Mouse (Mus musculus): ENCODE results near the gene Prelid3b.
A peak's percentile ranks its signal among the peaks of the same experiment; 100 is the strongest.

Gene Prelid3b

GRCm38 (mm10) chr2:174463370-174463769, 9.5 kb downstream of the Prelid3b start:
- no peak for DNase-seq (ENCODE audit: low read depth, low spot score)

- no peak for DNase-seq (ENCODE audit: low read depth, low spot score)
Observed at GRCm38 (mm10) chr2:174459365-174459764, 13.5 kb downstream of the Prelid3b start.

- DNase-seq (ENCODE audit: low read depth, low spot score), result peak; percentile 43
Observed at GRCm38 (mm10) chr2:174453681-174454080, 19.2 kb downstream of the Prelid3b start.

DNA sequence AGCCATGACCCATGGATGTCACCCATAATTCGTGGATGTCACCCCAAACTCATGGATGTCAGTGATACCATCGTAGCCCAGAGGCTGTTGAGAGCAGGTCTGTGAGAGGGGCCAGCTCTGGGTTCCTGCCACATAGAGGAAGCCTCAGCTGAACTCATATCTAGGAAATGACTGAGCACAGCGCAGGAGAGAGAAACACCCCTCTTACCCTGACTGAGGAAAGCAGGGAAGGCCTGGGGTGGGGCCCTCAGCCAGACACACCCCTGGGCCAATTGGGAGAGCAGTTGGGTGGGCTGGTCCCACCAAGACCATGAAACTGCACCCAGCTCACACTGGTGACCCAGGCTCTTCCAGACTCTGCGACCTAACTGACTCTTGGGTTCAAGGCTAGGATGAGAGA, 22.5 kb downstream of the Prelid3b start, which contains the start of gene Tubb1:
Tubb1 (plus strand) TSS at position 343 of the 400 bp plus-strand sequence.
- DNase-seq (ENCODE audit: low read depth, low spot score), result no peak

- no peak for DNase-seq (ENCODE audit: low read depth, low spot score)
Observed at GRCm38 (mm10) chr2:174448405-174448804, 24.5 kb downstream of the Prelid3b start.

GRCm38 (mm10) chr2:174446905-174447304, 26.0 kb downstream of the Prelid3b start:
- DNase-seq (ENCODE audit: low read depth, low spot score), result no peak

- DNase-seq (ENCODE audit: low read depth, low spot score), result no peak
Observed at GRCm38 (mm10) chr2:174446492-174446891, 26.4 kb downstream of the Prelid3b start.

- DNase-seq (ENCODE audit: low read depth, low spot score), result no peak
Observed at GRCm38 (mm10) chr2:174445018-174445417, 27.9 kb downstream of the Prelid3b start.

DNA sequence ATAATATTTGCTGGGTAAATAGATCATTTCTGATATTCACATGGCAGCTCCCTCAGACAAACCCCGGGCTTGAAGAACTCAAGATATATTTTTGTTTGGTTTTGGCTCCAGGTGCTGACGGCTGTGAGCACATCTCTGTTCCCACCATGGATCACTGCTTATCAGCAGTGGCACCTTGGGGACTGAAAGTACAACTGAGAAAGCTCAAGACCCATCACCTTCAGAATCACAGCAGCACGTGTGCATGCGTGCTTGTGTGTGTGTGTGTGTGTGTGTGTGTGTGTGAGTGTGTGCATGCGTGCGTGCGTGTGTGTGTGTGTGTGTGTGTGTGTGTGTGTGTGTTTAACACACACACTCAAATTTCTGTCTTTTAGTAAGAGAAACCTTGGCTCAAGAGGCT, 28.5 kb downstream of the Prelid3b start:
- DNase-seq (ENCODE audit: low read depth, low spot score), result no peak

DNA sequence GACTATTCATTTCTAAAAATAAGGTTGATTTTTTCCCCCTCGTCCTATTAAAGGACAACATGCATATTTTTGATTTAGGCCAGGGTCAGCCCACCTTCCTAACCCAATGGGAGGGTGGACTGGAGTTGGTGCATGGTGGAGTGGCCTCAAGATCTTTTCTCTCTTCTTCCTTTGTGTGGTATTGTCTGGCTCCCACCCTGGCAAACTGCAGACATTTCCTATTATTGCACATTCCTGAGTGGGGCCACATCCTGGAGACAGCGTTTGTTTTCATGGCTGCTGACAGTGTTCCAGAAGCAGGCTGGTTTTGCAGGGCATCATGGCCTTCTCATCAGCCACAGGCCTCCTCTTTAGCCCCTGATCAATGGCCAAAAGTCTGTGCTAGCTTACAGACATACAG, 29.8 kb downstream of the Prelid3b start:
- DNase-seq (ENCODE audit: low read depth, low spot score), result no peak

DNA sequence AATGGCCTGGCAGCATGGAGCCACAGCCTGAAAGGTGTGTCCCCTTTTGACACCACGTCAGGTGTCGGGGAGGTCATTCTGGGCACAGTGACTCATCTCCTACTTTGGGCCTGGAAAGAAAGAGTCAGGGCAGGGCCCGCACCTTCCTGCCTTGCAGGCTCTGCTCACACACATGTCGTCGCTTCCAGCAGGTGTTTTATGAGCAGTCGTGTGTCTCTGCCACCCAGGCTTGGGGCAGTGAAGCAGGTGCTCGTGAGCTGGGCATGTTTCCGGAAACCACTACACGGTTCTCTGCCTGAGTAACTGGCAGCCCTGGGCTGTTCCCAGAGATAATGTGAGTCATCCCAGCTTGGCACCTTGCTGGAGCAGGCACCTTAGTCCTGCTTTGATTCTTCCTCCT, 30.4 kb downstream of the Prelid3b start:
- no peak for DNase-seq (ENCODE audit: low read depth, low spot score)

DNA sequence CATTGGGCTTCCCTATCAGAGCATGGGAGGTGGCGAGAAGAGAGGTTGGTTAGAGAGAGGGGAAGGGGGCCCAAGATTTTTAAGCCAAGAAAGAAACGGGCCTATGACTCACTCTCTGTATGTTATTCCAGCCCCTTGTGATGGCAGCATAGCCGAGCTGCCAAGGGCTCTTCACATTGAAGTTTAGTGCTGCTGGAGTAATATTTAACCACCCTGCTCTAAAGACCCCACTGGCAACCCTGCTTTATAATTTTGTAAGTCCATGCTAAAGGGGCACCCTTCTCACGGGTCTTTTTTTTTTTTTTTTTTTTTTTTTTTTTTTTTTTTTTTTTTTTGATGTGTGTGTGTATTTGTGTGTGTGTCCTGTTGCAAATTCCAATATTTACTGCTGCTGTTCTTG, 31.0 kb downstream of the Prelid3b start:
- DNase-seq (ENCODE audit: low read depth, low spot score), result no peak

- DNase-seq (ENCODE audit: low read depth, low spot score), result no peak
Observed at GRCm38 (mm10) chr2:174439961-174440360, 32.9 kb downstream of the Prelid3b start.

GRCm38 (mm10) chr2:174439450-174439838, 33.4 kb downstream of the Prelid3b start:
- DNase-seq (ENCODE audit: low read depth, low spot score), result no peak

GRCm38 (mm10) chr2:174438737-174439449, 34.0 kb downstream of the Prelid3b start, which contains the start of gene Ctsz:
TSS of gene Ctsz (minus strand) at chr2:174439039.
- DNase-seq (ENCODE audit: low read depth, low spot score), result peak; percentile 87

DNA sequence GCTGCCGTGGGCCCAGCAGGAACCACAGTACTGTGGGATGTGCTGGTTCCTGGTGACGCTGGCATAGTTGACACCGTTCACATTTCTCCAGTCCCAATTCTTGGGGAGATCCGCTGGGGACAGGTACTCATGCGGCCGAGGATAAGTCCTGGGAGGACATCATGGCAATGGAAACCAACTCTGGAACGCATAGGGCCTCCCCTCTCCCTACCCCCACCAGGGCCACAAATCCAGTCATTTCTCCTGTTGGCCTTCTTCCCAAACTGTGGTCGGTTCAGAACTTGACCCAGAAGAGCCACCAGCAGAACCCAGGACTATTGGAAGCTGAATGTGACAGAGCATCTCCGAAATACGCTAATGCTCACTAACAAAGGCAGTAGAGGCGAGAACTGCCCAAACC, 34.7 kb downstream of the Prelid3b start:
- no peak for DNase-seq (ENCODE audit: low read depth, low spot score)

GRCm38 (mm10) chr2:174437697-174437982, 35.2 kb downstream of the Prelid3b start:
- no peak for DNase-seq (ENCODE audit: low read depth, low spot score)

- DNase-seq (ENCODE audit: low read depth, low spot score), result no peak
Observed at GRCm38 (mm10) chr2:174436916-174437696, 35.8 kb downstream of the Prelid3b start.

DNA sequence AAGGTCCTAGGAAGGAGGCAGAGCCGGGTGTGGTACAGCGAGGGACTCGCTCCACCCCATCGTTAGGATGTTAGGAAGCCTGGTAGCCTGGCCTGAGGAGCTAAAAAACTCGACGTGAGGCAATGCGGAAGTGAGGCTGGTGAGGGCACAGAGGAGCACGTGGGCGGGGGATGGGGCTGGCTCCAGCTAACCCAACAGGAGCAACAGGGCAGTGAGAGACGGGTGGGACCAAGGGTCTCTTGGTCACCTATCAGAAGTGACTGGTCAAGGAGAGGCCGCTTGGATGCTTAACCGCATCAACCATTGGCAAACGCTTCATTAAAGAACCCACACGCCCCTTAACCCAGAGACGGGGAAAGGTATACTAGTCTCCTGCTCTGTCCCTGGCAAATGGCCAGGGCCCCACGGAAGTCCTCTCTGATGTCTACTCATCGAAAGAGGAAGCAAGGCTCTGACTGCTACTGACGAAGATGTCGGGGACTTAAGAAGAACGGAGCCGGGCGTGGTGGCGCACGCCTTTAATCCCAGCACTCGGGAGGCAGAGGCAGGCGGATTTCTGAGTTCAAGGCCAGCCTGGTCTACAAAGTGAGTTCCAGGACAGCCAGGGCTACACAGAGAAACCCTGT, 36.7 kb downstream of the Prelid3b start:
- DNase-seq (ENCODE audit: low read depth, low spot score), result no peak

GRCm38 (mm10) chr2:174434943-174435342, 37.9 kb downstream of the Prelid3b start:
- DNase-seq (ENCODE audit: low read depth, low spot score), result no peak

GRCm38 (mm10) chr2:174428996-174429591, 43.8 kb downstream of the Prelid3b start:
- no peak for DNase-seq (ENCODE audit: low read depth, low spot score)

Data from ZHBTc4 (cell line).